Mouse (Mus musculus): ENCODE measurements around the gene 2610021A01Rik.
"Not testable (repeated sequence)": the region's sequence is repeated elsewhere in the genome, so short reads cannot be mapped to it uniquely, and the experiment has no call there.

GRCm38 (mm10) chr7:41674326-41674725 lies 75.3 kb downstream of the 2610021A01Rik start:
- TF ChIP-seq POLR2A (IDR thresholded peaks at IDR 0.05; ENCODE audit: control insufficient read depth, low read depth, low read length); CTCF (IDR thresholded peaks at IDR 0.05; ENCODE audit: control insufficient read depth, insufficient read depth, insufficient replicate concordance, low read depth, low read length): not testable (repeated sequence)

Measured in testis, adult 2 months (tissue).